14 mouse cellular contexts compared by ENCODE assay signal in genomic region chr1:165230691-165231090, GRCm38 (mm10). TPM values are rescaled to one million over a fixed set of nuclear protein-coding genes. Genes with fewer than 3 reads are reported as not detected.
DNase-seq lines count a peak whose midpoint lies in the region; ATAC-seq and TF ChIP-seq lines count a peak whose summit lies in the region.
"Had no signal": no experiment of that assay in that cellular context is flagged by ENCODE, and none has a peak within 500 bp of the region (broad histone marks: within the 10 kb centered on the region; RNA-seq: fewer than 3 reads in every experiment).

No protein-coding gene starts in this region.

- no peaks in the 10 kb centered on the region for H3K36me3 ChIP-seq in hindbrain, postnatal 0 days (ENCODE audit: insufficient read depth, low read length)
- H3K36me3 ChIP-seq in hindbrain, embryonic 13.5 days, result peaks cover 9% of the 10 kb centered on the region
- H3K36me3 ChIP-seq in MEL (ENCODE audit: control insufficient read depth in 1 of 2, insufficient read depth in 2 of 2, low read length in 2 of 2), result peaks cover 8 to 17% of the 10 kb centered on the region in 2 experiments
- H3K36me3 ChIP-seq in splenic B cell, adult 2 months (ENCODE audit: control insufficient read depth, insufficient read depth, low read length, poor library complexity, severe bottlenecking), result 0 out of 2 replicates have a peak, but pooled peaks cover 2% of the 10 kb centered on the region

- TF ChIP-seq EP300 in MEL (IDR thresholded peaks at IDR 0.05; ENCODE audit: low read depth in 1 of 2, low read length in 2 of 2), result no peak

- TF ChIP-seq CTCF in hindbrain, postnatal 0 days (IDR thresholded peaks at IDR 0.05; ENCODE audit: low read depth), result peak; percentile 31
- TF ChIP-seq CTCF in MEL (IDR thresholded peaks at IDR 0.05 in 2 of 3, conservative IDR thresholded peaks at IDR 0.05 in 1 of 3; ENCODE audit: control insufficient read depth in 1 of 3, insufficient read depth in 1 of 3, low read depth in 2 of 3, low read length in 3 of 3, poor library complexity in 1 of 3, severe bottlenecking in 1 of 3), result peak; percentile 10 to 34 (median 13); a peak in 3 of 6 replicates

- no peak for DNase-seq in hindbrain, postnatal 0 days (ENCODE audit: low spot score)
- DNase-seq in testis, postnatal 10 days (ENCODE audit: low spot score), result peak; percentile 22
- no peak for DNase-seq in testis, postnatal 14 days (ENCODE audit: low spot score)
- no peak for DNase-seq in MEL (ENCODE audit: low read depth, low spot score)
- DNase-seq in splenic B cell, adult 2 months (ENCODE audit: low read depth, low spot score), result peak; percentile 39
- DNase-seq in heart, postnatal 4 days, result no peak
- DNase-seq in gastrocnemius, postnatal 4 days (ENCODE audit: low spot score in 2 of 2), result no peak
- DNase-seq: cerebellum, adult 9-10 months; kidney, adult 8-10 months; left cerebral cortex, postnatal 4 days had no signal

- H3K9me3 ChIP-seq in hindbrain, postnatal 0 days (ENCODE audit: low read length), result no peaks in the 10 kb centered on the region
- no peaks in the 10 kb centered on the region for H3K9me3 ChIP-seq in hindbrain, embryonic 13.5 days
- no peaks in the 10 kb centered on the region for H3K9me3 ChIP-seq in MEL (replicated peaks; ENCODE audit: insufficient read depth, low read length)
- H3K9me3 ChIP-seq: embryonic facial prominence, embryonic 10.5 days; lung, embryonic 15.5 days had no signal

- peaks cover 9% of the 10 kb centered on the region for H3K4me1 ChIP-seq in hindbrain, postnatal 0 days (ENCODE audit: insufficient read depth, low read length)
- peaks cover 15% of the 10 kb centered on the region for H3K4me1 ChIP-seq in hindbrain, embryonic 13.5 days (replicated peaks)
- peaks cover 3 to 11% of the 10 kb centered on the region in 2 experiments for H3K4me1 ChIP-seq in MEL (ENCODE audit: control insufficient read depth in 1 of 2, insufficient read depth in 2 of 2, low read length in 2 of 2)

- no peak overlapping the region for H3K27ac ChIP-seq in hindbrain, postnatal 0 days
- H3K27ac ChIP-seq in hindbrain, embryonic 13.5 days, result no peak overlapping the region
- no peak overlapping the region for H3K27ac ChIP-seq in MEL (ENCODE audit: control insufficient read depth, low read depth, low read length)
- H3K27ac ChIP-seq: embryonic facial prominence, embryonic 10.5 days; lung, embryonic 15.5 days had no signal

- peaks cover 50% of the 10 kb centered on the region for H3K79me2 ChIP-seq in MEL (ENCODE audit: control insufficient read depth, insufficient read depth, low read length, poor library complexity)

- TF ChIP-seq RAD21 in MEL (IDR thresholded peaks at IDR 0.05; ENCODE audit: low read depth, low read length), result peak; percentile 1; the same call in 1 of the 2 replicates

- no peak overlapping the region for H3K4me2 ChIP-seq in hindbrain, postnatal 0 days (ENCODE audit: low read depth, low read length)
- no peak overlapping the region for H3K4me2 ChIP-seq in hindbrain, embryonic 13.5 days
- H3K4me2 ChIP-seq: lung, embryonic 15.5 days had no signal

- WGBS in hindbrain, postnatal 0 days, result 98% methylated on average over 4 of the region's 4 CpGs
- WGBS in hindbrain, embryonic 13.5 days, result 97% methylated on average over 4 of the region's 4 CpGs

- H3K27me3 ChIP-seq in hindbrain, postnatal 0 days (ENCODE audit: insufficient read depth, low read length), result no peaks in the 10 kb centered on the region
- no peaks in the 10 kb centered on the region for H3K27me3 ChIP-seq in hindbrain, embryonic 13.5 days
- H3K27me3 ChIP-seq in MEL (ENCODE audit: control insufficient read depth in 1 of 2, insufficient read depth in 2 of 2, low read length in 2 of 2), result no peaks in the 10 kb centered on the region
- H3K27me3 ChIP-seq in splenic B cell, adult 2 months (ENCODE audit: control insufficient read depth, insufficient read depth, low read length, poor library complexity, severe bottlenecking), result no peaks in the 10 kb centered on the region; the same call in 1 of the 2 replicates
- H3K27me3 ChIP-seq: lung, embryonic 15.5 days had no signal

- no peak for ATAC-seq in hindbrain, postnatal 0 days
- ATAC-seq in hindbrain, embryonic 13.5 days (ENCODE audit: low FRiP score), result no peak

- H3K9ac ChIP-seq in hindbrain, postnatal 0 days (replicated peaks; ENCODE audit: low read length), result no peak overlapping the region
- H3K9ac ChIP-seq in hindbrain, embryonic 13.5 days, result no peak overlapping the region
- H3K9ac ChIP-seq in MEL (ENCODE audit: control insufficient read depth, low read depth, low read length, poor library complexity, severe bottlenecking), result no peak overlapping the region
- H3K9ac ChIP-seq: lung, embryonic 15.5 days had no signal

- no peak overlapping the region for H3K4me3 ChIP-seq in hindbrain, postnatal 0 days (ENCODE audit: low read length)
- no peak overlapping the region for H3K4me3 ChIP-seq in hindbrain, embryonic 13.5 days
- no peak overlapping the region for H3K4me3 ChIP-seq in MEL (ENCODE audit: control insufficient read depth in 1 of 2, insufficient read depth in 1 of 2, low read depth in 2 of 2, low read length in 2 of 2)
- H3K4me3 ChIP-seq: embryonic facial prominence, embryonic 10.5 days; lung, embryonic 15.5 days; myocyte had no signal

- no peak for TF ChIP-seq POLR2A in MEL (IDR thresholded peaks at IDR 0.05; ENCODE audit: control insufficient read depth in 1 of 2, insufficient read depth in 1 of 2, low read depth in 1 of 2, low read length in 2 of 2, poor library complexity in 1 of 2)

TF ChIP-seq in MEL, 35 proteins besides CTCF, POLR2A, EP300 and RAD21:
- TF ChIP-seq JUND (IDR thresholded peaks at IDR 0.05; ENCODE audit: low read depth, low read length), result no peak
- TF ChIP-seq SIN3A (IDR thresholded peaks at IDR 0.05; ENCODE audit: low read length), result no peak
- no peak for TF ChIP-seq TBP (IDR thresholded peaks at IDR 0.05; ENCODE audit: low read depth, low read length)
- no peak for TF ChIP-seq MAX (IDR thresholded peaks at IDR 0.05; ENCODE audit: low read length)
TF ChIP-seq in MEL: peak in this region for 0.

RNA-seq across cellular contexts. Expression of gene Tiprl, which starts 6.1 kb away (rescaled TPM):
- total RNA-seq in hindbrain, postnatal 0 days (2014; rRNA removed), result 37.1 and 37.9 TPM in 2 replicates
- 124 and 129 TPM in 2 replicates for polyA plus RNA-seq in hindbrain, postnatal 0 days (2015; fragmentation: Nextera tagmentation; extraction: Ambion mirVana)
- 130 and 141 TPM in 2 replicates for polyA plus RNA-seq in hindbrain, embryonic 13.5 days (2015; fragmentation: Nextera tagmentation; extraction: Ambion mirVana)
- 47.1 and 50.6 TPM in 2 replicates for total RNA-seq in MEL (2012; rRNA removed)
- polyA plus RNA-seq in MEL (2012; ENCODE audit: insufficient read depth in 1 of 2, insufficient read length in 2 of 2, low read depth in 1 of 2, low replicate concordance in 2 of 2, missing spikeins in 1 of 2), result 100 to 1,000 TPM in 1 of 2 experiments, 10 to 100 TPM in 1; 51.4 to 293 TPM
- 10 to 100 TPM; 52.2 to 52.7 TPM for total RNA-seq in heart, postnatal 4 days (2021)
- 10 to 100 TPM; 32.1 to 34.1 TPM for total RNA-seq in gastrocnemius, postnatal 4 days (2021)

RNA-seq across cellular contexts. Expression of gene Sft2d2, which starts 36.5 kb away (rescaled TPM):
- 11.0 and 17.0 TPM in 2 replicates for total RNA-seq in hindbrain, postnatal 0 days (2014; rRNA removed)
- polyA plus RNA-seq in hindbrain, postnatal 0 days (2015; fragmentation: Nextera tagmentation; extraction: Ambion mirVana), result 5.6 and 6.5 TPM in 2 replicates
- polyA plus RNA-seq in hindbrain, embryonic 13.5 days (2015; fragmentation: Nextera tagmentation; extraction: Ambion mirVana), result 5.2 and 5.8 TPM in 2 replicates
- 4.0 and 4.4 TPM in 2 replicates for total RNA-seq in MEL (2012; rRNA removed)
- 1 to 10 TPM in 1 of 2 experiments, not detected in 1; 8.9 TPM for polyA plus RNA-seq in MEL (2012; ENCODE audit: insufficient read depth in 1 of 2, insufficient read length in 2 of 2, low read depth in 1 of 2, low replicate concordance in 2 of 2, missing spikeins in 1 of 2)
- 10 to 100 TPM; 16.6 to 17.4 TPM for total RNA-seq in heart, postnatal 4 days (2021)
- 10 to 100 TPM; 14.0 to 15.0 TPM for total RNA-seq in gastrocnemius, postnatal 4 days (2021)

Comparison
In these comparisons a context has a peak if more than half of its experiments do, and no peak if none do; other contexts are left out.
1. DNase-seq: peak in testis, postnatal 10 days (single experiment) and splenic B cell, adult 2 months (single experiment); none in hindbrain, postnatal 0 days (single experiment), testis, postnatal 14 days (single experiment), MEL (single experiment), heart, postnatal 4 days (single experiment) and gastrocnemius, postnatal 4 days (0 of 2).